Mouse (Mus musculus) embryonic facial prominence, embryonic 11.5 days (tissue): ENCODE data around the gene Gna12. TPM values are rescaled to one million over a fixed set of nuclear protein-coding genes. Genes with fewer than 3 reads are reported as not detected.

Experiments
- ATAC-seq: fragments of 200-750 bp; cut with Nextera tagmentation; replicated peaks from 2 replicates; pipeline ENCODE4 v1.8.0; 2017; ENCODE audit warnings: low read depth; ENCODE audit not compliant: insufficient number of reproducible peaks, low FRiP score, low TSS enrichment
- DNase-seq: peaks from one replicate; pipeline ENCODE4 v3.0.0-alpha.2; 2015; ENCODE audit warnings: low spot score
- H3K27ac ChIP-seq: fragments of 300-500 bp; sonication (generic); replicated peaks from 2 replicates; pipeline ENCODE4 v1.5.1; 2014; ENCODE audit warnings: mild to moderate bottlenecking, low read depth, low read length, control low read depth
- H3K27me3 ChIP-seq: fragments of 300-500 bp; sonication (generic); 2 replicates; pipeline ENCODE4 v1.6.1; 2014; ENCODE audit warnings: mild to moderate bottlenecking, low read length, moderate library complexity, mixed read lengths; ENCODE audit not compliant: control insufficient read depth, insufficient read depth
- H3K36me3 ChIP-seq: fragments of 300-500 bp; sonication (generic); replicated peaks from 2 replicates; pipeline ENCODE4 v1.6.1; 2014; ENCODE audit warnings: low read depth, mild to moderate bottlenecking, low read length, moderate library complexity, mixed read lengths; ENCODE audit not compliant: control insufficient read depth, insufficient read depth
- H3K4me1 ChIP-seq: fragments of 300-500 bp; sonication (generic); 2 replicates; pipeline ENCODE4 v1.6.1; 2014; ENCODE audit warnings: low read length, mixed read lengths; ENCODE audit not compliant: control insufficient read depth, insufficient read depth
- H3K4me2 ChIP-seq: fragments of 300-500 bp; sonication (generic); 2 replicates; pipeline ENCODE4 v1.6.1; 2014; ENCODE audit warnings: low read depth, mild to moderate bottlenecking, control low read depth, low read length, moderate library complexity
- H3K4me3 ChIP-seq: fragments of 300-500 bp; sonication (generic); 2 replicates; pipeline ENCODE4 v1.5.1; 2014; ENCODE audit warnings: low read depth, low read length, control low read depth
- H3K9ac ChIP-seq: fragments of 300-500 bp; sonication (generic); replicated peaks from 2 replicates; pipeline ENCODE4 v1.6.1; 2014; ENCODE audit warnings: mild to moderate bottlenecking, control low read depth, low read length
- H3K9me3 ChIP-seq: fragments of 300-500 bp; sonication (generic); replicated peaks from 2 replicates; pipeline ENCODE4 v1.6.1; 2016; ENCODE audit warnings: mild to moderate bottlenecking, low read length, inconsistent platforms, mixed read lengths; ENCODE audit not compliant: control insufficient read depth
- WGBS: fragments of 180-500 bp; shearing (Covaris S2); extraction: QIAGEN DNeasy Blood & Tissue Kit; methylation state at CpG from one replicate; pipeline ENCODE4 v1.1.7; 2014; 5-methylcytosine and 5-hydroxymethylcytosine counted together
- polyA plus RNA-seq: library from polyadenylated mRNA; unstranded; fragments of >200 nt; fragmentation: Nextera tagmentation; extraction: Ambion mirVana; gene quantifications from 2 replicates; pipeline ENCODE4 v1.2.1, GENCODE M21; 2014

Gna12 gene
- polyA plus RNA-seq, 1 experiment from 2014 or later: 46.8 TPM

GRCm38 (mm10) chr5:140815059-140815728 lies 15.0 kb downstream of the Gna12 start:
- peaks cover 2% of the 10 kb centered on the region; the same call in 1 of the 2 replicates for H3K4me1 ChIP-seq
- H3K27me3 ChIP-seq: no peaks in the 10 kb centered on the region
- DNase-seq (no peak), ATAC-seq (no peak)
- no peaks in the 10 kb centered on the region for H3K36me3 ChIP-seq
- H3K27ac ChIP-seq: no peak overlapping the region
- 28% methylated on average over 9 of the region's 9 CpGs for WGBS
- H3K9me3 ChIP-seq: no peaks in the 10 kb centered on the region
- H3K4me3 ChIP-seq: no peak overlapping the region
- no peak overlapping the region; the same call in 1 of the 2 replicates for H3K4me2 ChIP-seq
- no peak overlapping the region for H3K9ac ChIP-seq

GRCm38 (mm10) chr5:140814403-140814802 lies 15.8 kb downstream of the Gna12 start:
- Histone ChIP-seq H3K36me3 (no peaks in the 10 kb centered on the region), H3K9ac (no peak overlapping the region), H3K4me2 (no peak overlapping the region), H3K4me3 (no peak overlapping the region), H3K4me1 (peaks cover under 1% of the 10 kb centered on the region; the same call in 1 of the 2 replicates), H3K27ac (no peak overlapping the region), H3K9me3 (no peaks in the 10 kb centered on the region), H3K27me3 (no peaks in the 10 kb centered on the region)
- 65% methylated on average over 5 of the region's 5 CpGs for WGBS
- ATAC-seq (no peak), DNase-seq (no peak)

- Histone ChIP-seq H3K9ac (no peak overlapping the region), H3K27ac (no peak overlapping the region), H3K4me2 (no peak overlapping the region), H3K9me3 (no peaks in the 10 kb centered on the region), H3K4me3 (no peak overlapping the region), H3K36me3 (no peaks in the 10 kb centered on the region), H3K4me1 (no peaks in the 10 kb centered on the region), H3K27me3 (no peaks in the 10 kb centered on the region)
- WGBS: 52% methylated on average over 4 of the region's 4 CpGs
- ATAC-seq: no peak
- DNase-seq: no peak
Measured at GRCm38 (mm10) chr5:140812699-140813098, 17.5 kb downstream of the Gna12 start.

- no peaks in the 10 kb centered on the region for H3K36me3 ChIP-seq
- no peaks in the 10 kb centered on the region for H3K9me3 ChIP-seq
- no peak for ATAC-seq
- H3K4me1 ChIP-seq: no peaks in the 10 kb centered on the region
- DNase-seq: no peak
- no peak overlapping the region for H3K4me3 ChIP-seq
- H3K27me3 ChIP-seq: no peaks in the 10 kb centered on the region
- WGBS: 72% methylated on average over 5 of the region's 5 CpGs
- H3K9ac ChIP-seq: no peak overlapping the region
- H3K4me2 ChIP-seq: no peak overlapping the region
- H3K27ac ChIP-seq: no peak overlapping the region
Measured at GRCm38 (mm10) chr5:140812063-140812462, 18.2 kb downstream of the Gna12 start.

- H3K9me3 ChIP-seq: no peaks in the 10 kb centered on the region
- 77% methylated on average over 2 of the region's 2 CpGs for WGBS
- H3K4me1 ChIP-seq: no peaks in the 10 kb centered on the region
- no peak overlapping the region for H3K9ac ChIP-seq
- H3K27me3 ChIP-seq: no peaks in the 10 kb centered on the region
- DNase-seq (no peak), ATAC-seq (no peak)
- no peak overlapping the region for H3K4me3 ChIP-seq
- no peak overlapping the region for H3K27ac ChIP-seq
- H3K36me3 ChIP-seq: no peaks in the 10 kb centered on the region
- H3K4me2 ChIP-seq: no peak overlapping the region
Measured at GRCm38 (mm10) chr5:140811390-140811789, 18.8 kb downstream of the Gna12 start.

GRCm38 (mm10) chr5:140806939-140807338 lies 23.3 kb downstream of the Gna12 start:
- Histone ChIP-seq H3K27me3 (no peaks in the 10 kb centered on the region), H3K9ac (no peak overlapping the region), H3K4me2 (no peak overlapping the region), H3K36me3 (no peaks in the 10 kb centered on the region), H3K4me1 (no peaks in the 10 kb centered on the region), H3K27ac (no peak overlapping the region), H3K4me3 (no peak overlapping the region), H3K9me3 (no peaks in the 10 kb centered on the region)
- 58% methylated on average over 2 of the region's 2 CpGs for WGBS
- DNase-seq (no peak), ATAC-seq (no peak)

- Histone ChIP-seq H3K4me2 (no peak overlapping the region), H3K9me3 (no peaks in the 10 kb centered on the region), H3K4me1 (no peaks in the 10 kb centered on the region), H3K27me3 (no peaks in the 10 kb centered on the region), H3K4me3 (no peak overlapping the region), H3K9ac (no peak overlapping the region), H3K27ac (no peak overlapping the region), H3K36me3 (no peaks in the 10 kb centered on the region)
- DNase-seq (no peak), ATAC-seq (no peak)
- 90% methylated on average over 2 of the region's 2 CpGs for WGBS
Measured at GRCm38 (mm10) chr5:140806252-140806651, 24.0 kb downstream of the Gna12 start.

GRCm38 (mm10) chr5:140801782-140802181 lies 28.4 kb downstream of the Gna12 start:
- H3K4me1 ChIP-seq: no peaks in the 10 kb centered on the region
- ATAC-seq (no peak), DNase-seq (no peak)
- H3K9me3 ChIP-seq: no peaks in the 10 kb centered on the region
- H3K36me3 ChIP-seq: no peaks in the 10 kb centered on the region
- H3K9ac ChIP-seq: no peak overlapping the region
- WGBS: 80% methylated on average over 5 of the region's 5 CpGs
- H3K4me3 ChIP-seq: no peak overlapping the region
- no peaks in the 10 kb centered on the region for H3K27me3 ChIP-seq
- H3K4me2 ChIP-seq: no peak overlapping the region
- H3K27ac ChIP-seq: no peak overlapping the region
